Mouse (Mus musculus): Measurements from ENCODE around the gene Zfp46. TPM values are rescaled to one million over a fixed set of nuclear protein-coding genes. Genes with fewer than 3 reads are reported as not detected.

Zfp46 gene
- polyA plus RNA-seq, 2 experiments = 30.2 to 39.6 TPM

GRCm38 (mm10) chr4:136281097-136281496, 3.4 kb upstream of the Zfp46 start:
- Histone ChIP-seq H3K27ac (replicated peaks; ENCODE audit: low read depth, low read length) (no peak overlapping the region), H3K4me1 (ENCODE audit: control insufficient read depth, insufficient read depth, low read length) (peaks cover 18% of the 10 kb centered on the region), H3K9ac (ENCODE audit: low read depth, low read length, severe bottlenecking) (no peak overlapping the region), H3K27me3 (ENCODE audit: control insufficient read depth, insufficient read depth, low read length) (no peaks in the 10 kb centered on the region), H3K4me2 (replicated peaks; ENCODE audit: low read depth, low read length, severe bottlenecking) (no peak overlapping the region), H3K36me3 (ENCODE audit: control insufficient read depth, insufficient read depth, low read length) (no peaks in the 10 kb centered on the region), H3K9me3 (ENCODE audit: control insufficient read depth, low read length) (no peaks in the 10 kb centered on the region), H3K4me3 (replicated peaks; ENCODE audit: low read length) (no peak overlapping the region)
- WGBS = 61% methylated on average over 8 of the region's 8 CpGs
- no peak for DNase-seq (ENCODE audit: low spot score)
- TF ChIP-seq POLR2A (IDR thresholded peaks at IDR 0.05; ENCODE audit: borderline replicate concordance, extremely low read depth, insufficient read depth, insufficient read length) = no peak
- no peak for ATAC-seq (ENCODE audit: low FRiP score, low read depth)

DNA sequence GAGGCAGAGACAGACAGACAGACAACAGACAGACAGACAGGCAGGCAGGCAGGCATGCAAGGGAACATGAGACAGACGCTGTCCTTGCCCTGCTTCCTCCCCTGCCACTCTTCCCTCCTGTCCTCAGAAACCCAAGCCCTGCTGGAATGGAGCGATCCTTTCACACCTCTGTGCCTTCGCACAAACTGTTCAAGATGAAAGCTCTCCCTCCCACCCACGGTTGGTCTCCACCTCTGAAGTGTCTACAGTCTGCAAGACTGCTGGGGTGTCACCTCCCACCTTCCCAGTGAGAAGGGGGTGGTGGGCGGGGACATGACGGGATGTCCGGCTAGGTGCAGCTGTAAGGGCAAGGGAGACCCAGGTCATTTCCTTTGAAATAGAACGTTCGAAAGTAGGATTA, 2.9 kb upstream of the Zfp46 start:
- ATAC-seq (ENCODE audit: low FRiP score, low read depth) = no peak
- Histone ChIP-seq H3K9ac (ENCODE audit: low read depth, low read length, severe bottlenecking) (no peak overlapping the region), H3K4me3 (replicated peaks; ENCODE audit: low read length) (no peak overlapping the region), H3K27me3 (ENCODE audit: control insufficient read depth, insufficient read depth, low read length) (no peaks in the 10 kb centered on the region), H3K9me3 (ENCODE audit: control insufficient read depth, low read length) (no peaks in the 10 kb centered on the region), H3K4me1 (ENCODE audit: control insufficient read depth, insufficient read depth, low read length) (peaks cover 19% of the 10 kb centered on the region), H3K36me3 (ENCODE audit: control insufficient read depth, insufficient read depth, low read length) (no peaks in the 10 kb centered on the region), H3K4me2 (replicated peaks; ENCODE audit: low read depth, low read length, severe bottlenecking) (no peak overlapping the region), H3K27ac (replicated peaks; ENCODE audit: low read depth, low read length) (no peak overlapping the region)
- no peak for DNase-seq (ENCODE audit: low spot score)
- TF ChIP-seq POLR2A (IDR thresholded peaks at IDR 0.05; ENCODE audit: borderline replicate concordance, extremely low read depth, insufficient read depth, insufficient read length) = no peak
- 41% methylated on average over 9 of the region's 9 CpGs for WGBS

GRCm38 (mm10) chr4:136282621-136283480, 1.6 kb upstream of the Zfp46 start:
- H3K4me1 ChIP-seq (ENCODE audit: control insufficient read depth, insufficient read depth, low read length) = peaks cover 26% of the 10 kb centered on the region
- no peak for TF ChIP-seq POLR2A (IDR thresholded peaks at IDR 0.05; ENCODE audit: borderline replicate concordance, extremely low read depth, insufficient read depth, insufficient read length)
- H3K9ac ChIP-seq (ENCODE audit: low read depth, low read length, severe bottlenecking) = no peak overlapping the region; the same call in 1 of the 2 replicates
- peaks cover 10% of the 10 kb centered on the region for H3K36me3 ChIP-seq (ENCODE audit: control insufficient read depth, insufficient read depth, low read length)
- WGBS = 48% methylated on average over 10 of the region's 10 CpGs
- H3K4me3 ChIP-seq (replicated peaks; ENCODE audit: low read length) = no peak overlapping the region
- H3K9me3 ChIP-seq (ENCODE audit: control insufficient read depth, low read length) = no peaks in the 10 kb centered on the region
- DNase-seq (ENCODE audit: low spot score) (peak; percentile 19), ATAC-seq (ENCODE audit: low FRiP score, low read depth) (no peak)
- no peaks in the 10 kb centered on the region for H3K27me3 ChIP-seq (ENCODE audit: control insufficient read depth, insufficient read depth, low read length)
- peak overlapping the region; percentile 85; the same call in 1 of the 2 replicates for H3K27ac ChIP-seq (replicated peaks; ENCODE audit: low read depth, low read length)
- H3K4me2 ChIP-seq (replicated peaks; ENCODE audit: low read depth, low read length, severe bottlenecking) = no peak overlapping the region

DNA sequence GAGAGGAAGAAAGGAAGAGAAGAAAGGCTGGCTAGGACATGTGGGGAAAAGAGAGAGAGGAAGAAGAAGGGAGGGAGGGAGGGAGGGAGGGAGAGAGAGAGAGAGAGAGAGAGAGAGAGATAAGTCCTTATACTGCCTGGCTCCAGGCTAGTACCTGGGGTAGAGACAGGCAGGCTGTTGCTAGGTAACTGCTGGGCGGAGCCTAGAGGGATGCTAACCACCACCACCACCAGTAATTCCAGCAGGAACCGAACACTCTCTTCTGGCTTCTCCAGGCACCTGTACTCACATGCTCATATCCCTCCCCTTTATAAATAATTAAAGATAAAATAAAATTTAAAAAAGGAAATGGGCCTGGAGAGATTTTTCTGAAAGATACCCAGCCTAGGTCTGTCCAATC, 700 bp upstream of the Zfp46 start:
- Histone ChIP-seq H3K4me3 (replicated peaks; ENCODE audit: low read length) (no peak overlapping the region), H3K9ac (ENCODE audit: low read depth, low read length, severe bottlenecking) (no peak overlapping the region), H3K27ac (replicated peaks; ENCODE audit: low read depth, low read length) (peak overlapping the region; percentile 85), H3K9me3 (ENCODE audit: control insufficient read depth, low read length) (0 out of 2 replicates have a peak, but pooled peaks cover 4% of the 10 kb centered on the region), H3K36me3 (ENCODE audit: control insufficient read depth, insufficient read depth, low read length) (peaks cover 18% of the 10 kb centered on the region), H3K4me2 (replicated peaks; ENCODE audit: low read depth, low read length, severe bottlenecking) (no peak overlapping the region), H3K27me3 (ENCODE audit: control insufficient read depth, insufficient read depth, low read length) (no peaks in the 10 kb centered on the region), H3K4me1 (ENCODE audit: control insufficient read depth, insufficient read depth, low read length) (peaks cover 26% of the 10 kb centered on the region)
- DNase-seq (ENCODE audit: low spot score) (no peak), ATAC-seq (ENCODE audit: low FRiP score, low read depth) (no peak)
- TF ChIP-seq POLR2A (IDR thresholded peaks at IDR 0.05; ENCODE audit: borderline replicate concordance, extremely low read depth, insufficient read depth, insufficient read length) = no peak
- WGBS = 34% methylated on average over 2 of the region's 2 CpGs

DNA sequence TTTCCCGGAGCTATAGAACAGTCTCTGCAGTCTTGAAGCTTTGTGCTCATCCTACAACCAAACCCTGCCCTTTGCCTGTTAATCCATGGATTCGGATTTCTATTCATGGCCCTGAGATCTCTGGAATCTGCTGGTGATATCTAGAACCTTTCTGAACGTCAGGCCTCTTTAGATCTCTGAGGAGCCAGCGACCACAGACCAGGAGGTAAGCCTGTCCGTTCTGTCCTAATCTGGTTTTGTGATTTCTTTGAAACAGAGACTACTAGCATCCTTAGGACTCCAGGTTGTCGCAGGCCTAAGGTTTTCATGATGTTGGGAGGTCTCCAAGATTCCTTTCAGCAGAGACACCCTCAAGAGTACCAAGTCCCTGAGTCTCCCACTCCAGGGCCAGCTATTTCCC, 408 bp downstream of the Zfp46 start:
- DNase-seq (ENCODE audit: low spot score) (no peak), ATAC-seq (ENCODE audit: low FRiP score, low read depth) (no peak)
- Histone ChIP-seq H3K36me3 (ENCODE audit: control insufficient read depth, insufficient read depth, low read length) (peaks cover 29% of the 10 kb centered on the region), H3K27ac (replicated peaks; ENCODE audit: low read depth, low read length) (peak overlapping the region; percentile 85), H3K27me3 (ENCODE audit: control insufficient read depth, insufficient read depth, low read length) (peaks cover 8% of the 10 kb centered on the region; the same call in 1 of the 2 replicates), H3K4me1 (ENCODE audit: control insufficient read depth, insufficient read depth, low read length) (peaks cover 26% of the 10 kb centered on the region), H3K9me3 (ENCODE audit: control insufficient read depth, low read length) (0 out of 2 replicates have a peak, but pooled peaks cover 4% of the 10 kb centered on the region), H3K4me3 (replicated peaks; ENCODE audit: low read length) (peak overlapping the region; percentile 75), H3K4me2 (replicated peaks; ENCODE audit: low read depth, low read length, severe bottlenecking) (peak overlapping the region; percentile 52), H3K9ac (ENCODE audit: low read depth, low read length, severe bottlenecking) (peak overlapping the region; percentile 71)
- no peak for TF ChIP-seq POLR2A (IDR thresholded peaks at IDR 0.05; ENCODE audit: borderline replicate concordance, extremely low read depth, insufficient read depth, insufficient read length)
- 21% methylated on average over 6 of the region's 6 CpGs for WGBS

Data from limb, embryonic 14.5 days (tissue).